Comparison of ENCODE assay signal across 11 mouse cellular contexts in the genomic region with DNA sequence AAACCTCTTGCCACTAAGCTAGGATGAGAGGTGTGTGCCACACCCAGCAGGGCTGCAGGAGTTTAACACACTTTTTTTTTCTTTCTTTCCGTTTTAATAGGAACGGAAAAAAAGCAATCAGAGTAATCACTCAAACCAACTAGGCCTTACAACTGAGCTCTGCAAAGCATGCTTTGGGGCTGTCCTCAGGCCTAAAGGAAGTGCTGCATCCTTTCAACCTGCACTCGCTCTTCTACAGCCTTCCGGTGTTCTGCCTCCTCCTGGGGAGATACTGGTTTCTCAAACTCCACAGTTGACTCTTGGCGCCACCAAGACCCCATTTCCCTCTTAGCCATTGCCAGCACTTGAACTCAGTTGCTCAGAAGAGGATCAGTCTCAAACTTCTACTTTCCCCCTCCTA.
"Had no signal": no experiment of that assay in that cellular context is flagged by ENCODE, and none has a peak within 500 bp of the region (broad histone marks: within the 10 kb centered on the region; RNA-seq: fewer than 3 reads in every experiment).

No protein-coding gene starts in this region.

- DNase-seq: kidney, adult 8-10 months; liver; liver, embryonic 13.5 days; liver, postnatal 0 days; retina, postnatal 1 day; right cerebral cortex, postnatal 4 days had no signal

- H3K27ac ChIP-seq: kidney, postnatal 0 days; limb, embryonic 12.5 days; liver, embryonic 13.5 days; midbrain, embryonic 13.5 days; neural tube, embryonic 12.5 days had no signal

- H3K4me3 ChIP-seq: limb, embryonic 12.5 days; liver, embryonic 13.5 days; midbrain, embryonic 13.5 days; myocyte; neural tube, embryonic 12.5 days had no signal

- H3K27me3 ChIP-seq: limb, embryonic 12.5 days; liver, embryonic 13.5 days; neural tube, embryonic 12.5 days had no signal

- H3K9ac ChIP-seq: limb, embryonic 12.5 days; liver, embryonic 13.5 days; liver, postnatal 0 days; midbrain, embryonic 13.5 days; neural tube, embryonic 12.5 days had no signal

- H3K36me3 ChIP-seq: limb, embryonic 12.5 days; liver, embryonic 13.5 days; midbrain, embryonic 13.5 days; neural tube, embryonic 12.5 days had no signal
